Mouse (Mus musculus): ENCODE measurements around the gene Otor.

DNA sequence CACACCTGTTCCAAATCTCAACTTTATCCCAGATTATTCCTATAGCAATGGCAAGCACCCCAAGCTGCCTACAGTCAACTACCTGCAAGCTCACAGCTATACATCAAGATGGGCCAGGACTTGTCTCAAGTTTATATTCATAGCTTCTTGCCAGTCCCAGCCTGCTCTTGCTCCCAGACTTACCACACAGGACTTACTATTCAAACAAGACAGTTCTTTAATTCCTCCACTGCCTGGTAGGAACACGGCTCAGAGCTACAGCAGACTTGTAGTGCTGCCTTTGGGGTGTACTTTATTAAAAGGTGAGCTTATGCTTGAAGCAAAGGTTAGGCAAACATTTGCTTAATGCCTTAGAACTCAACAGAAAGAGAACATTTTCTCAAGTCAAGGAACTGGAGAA lies 18.9 kb downstream of the Otor start:
- TF ChIP-seq POLR2A (IDR thresholded peaks at IDR 0.05; ENCODE audit: low read depth, low read length) (no peak), CTCF (IDR thresholded peaks at IDR 0.05; ENCODE audit: borderline replicate concordance, insufficient read depth, low read length) (no peak)

All from embryonic fibroblast, embryonic 13.5 days (primary cell).